Comparison of ENCODE assay signal across 26 mouse cellular contexts in the genomic region with DNA sequence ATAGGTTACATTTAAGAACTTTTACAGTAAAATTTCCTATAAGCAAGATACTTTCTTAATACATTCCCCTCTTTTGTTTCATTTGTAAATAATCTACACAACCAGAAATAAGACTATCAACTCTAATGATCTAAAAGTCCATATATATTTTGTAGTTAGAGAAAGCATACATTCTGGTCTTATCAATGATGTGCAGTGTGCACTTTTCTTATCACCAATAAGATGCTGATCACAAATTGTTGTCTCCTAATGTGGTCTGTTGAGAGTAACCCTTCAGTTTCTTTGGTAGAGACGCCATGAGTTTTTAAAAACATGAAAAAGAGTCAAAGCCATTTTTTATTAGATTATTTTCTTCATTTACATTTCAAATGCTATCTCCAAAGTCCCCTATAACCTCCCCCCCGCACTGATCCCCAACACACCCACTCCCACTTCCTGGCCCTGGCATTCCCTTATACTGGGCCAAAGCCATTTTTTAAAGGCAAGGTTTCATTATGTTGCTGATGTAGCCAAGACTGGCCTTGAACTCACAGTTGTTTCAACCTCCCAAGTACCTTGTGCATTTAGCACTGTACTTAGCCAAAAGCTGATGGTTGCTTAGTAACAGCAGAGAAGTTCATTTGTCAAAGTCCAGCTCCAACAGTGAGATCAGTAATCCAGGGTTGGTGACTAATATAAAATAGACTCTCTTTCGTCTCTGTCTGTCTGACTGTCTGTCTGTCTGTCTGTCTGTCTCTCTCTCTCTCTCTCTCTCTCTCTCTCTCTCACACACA. TPM values are rescaled to one million over a fixed set of nuclear protein-coding genes. Genes with fewer than 3 reads are reported as not detected.
DNase-seq lines count a peak whose midpoint lies in the region; ATAC-seq and TF ChIP-seq lines count a peak whose summit lies in the region.
"Had no signal": no experiment of that assay in that cellular context is flagged by ENCODE, and none has a peak within 500 bp of the region (broad histone marks: within the 10 kb centered on the region; RNA-seq: fewer than 3 reads in every experiment).

No protein-coding gene starts in this region.

- no peak for TF ChIP-seq RAD21 in MEL (IDR thresholded peaks at IDR 0.05; ENCODE audit: low read depth, low read length)

- ATAC-seq in CD4-positive, CD25-positive, alpha-beta regulatory T cell, adult 4 months, result no peak
- 0 out of 2 replicates have a peak, but pooled peaks have one; percentile 21 for ATAC-seq in intestine, embryonic 15.5 days
- no peak for ATAC-seq in liver, embryonic 16.5 days (ENCODE audit: low read depth)
- ATAC-seq: inflammation-experienced regulatory T-cells, adult 6 months had no signal

- TF ChIP-seq POLR2A in MEL (IDR thresholded peaks at IDR 0.05; ENCODE audit: control insufficient read depth in 1 of 2, insufficient read depth in 1 of 2, low read depth in 1 of 2, low read length in 2 of 2, poor library complexity in 1 of 2), result no peak

- peak; percentile 60 for DNase-seq in CD4-positive, CD25-positive, alpha-beta regulatory T cell, adult 2 months (ENCODE audit: low read depth, low spot score)
- DNase-seq in MEL (ENCODE audit: low read depth, low spot score), result peak; percentile 54
- no peak for DNase-seq in midbrain, embryonic 10.5 days (ENCODE audit: low spot score)
- DNase-seq in thymus, postnatal 0 days (ENCODE audit: low spot score), result no peak
- no peak for DNase-seq in gastrocnemius, postnatal 25 days
- DNase-seq: adrenal gland, postnatal 25 days; cerebellum, adult 8-10 months; gastrocnemius, postnatal 10 days; midbrain, embryonic 14.5 days; thymus, adult 2 months had no signal

- peaks cover 59 to 60% of the 10 kb centered on the region in 2 experiments for H3K4me1 ChIP-seq in MEL (ENCODE audit: control insufficient read depth in 1 of 2, insufficient read depth in 2 of 2, low read length in 2 of 2)
- H3K4me1 ChIP-seq in intestine, embryonic 15.5 days (replicated peaks), result peaks cover 9% of the 10 kb centered on the region
- peaks cover 57% of the 10 kb centered on the region for H3K4me1 ChIP-seq in liver, embryonic 16.5 days (ENCODE audit: control insufficient read depth, low read depth, low read length)
- H3K4me1 ChIP-seq in midbrain, embryonic 10.5 days, result peaks cover 8% of the 10 kb centered on the region

- TF ChIP-seq CTCF in MEL (IDR thresholded peaks at IDR 0.05 in 2 of 3, conservative IDR thresholded peaks at IDR 0.05 in 1 of 3; ENCODE audit: control insufficient read depth in 1 of 3, insufficient read depth in 1 of 3, low read depth in 2 of 3, low read length in 3 of 3, poor library complexity in 1 of 3, severe bottlenecking in 1 of 3), result no peak

- H3K27ac ChIP-seq in MEL (ENCODE audit: control insufficient read depth, low read depth, low read length), result peak overlapping the region; percentile 59
- no peak overlapping the region for H3K27ac ChIP-seq in intestine, embryonic 15.5 days
- peak overlapping the region; percentile 70 for H3K27ac ChIP-seq in liver, embryonic 16.5 days (ENCODE audit: low read length)
- no peak overlapping the region for H3K27ac ChIP-seq in midbrain, embryonic 10.5 days (replicated peaks)
- H3K27ac ChIP-seq: embryonic facial prominence, embryonic 12.5 days; kidney, postnatal 0 days; stomach, embryonic 15.5 days had no signal

- H3K27me3 ChIP-seq in MEL (ENCODE audit: control insufficient read depth in 1 of 2, insufficient read depth in 2 of 2, low read length in 2 of 2), result no peaks in the 10 kb centered on the region
- H3K27me3 ChIP-seq in intestine, embryonic 15.5 days (replicated peaks), result no peaks in the 10 kb centered on the region
- no peaks in the 10 kb centered on the region for H3K27me3 ChIP-seq in liver, embryonic 16.5 days (ENCODE audit: control insufficient read depth, insufficient read depth, low read depth, low read length)
- H3K27me3 ChIP-seq in midbrain, embryonic 10.5 days (ENCODE audit: low read depth, poor library complexity, severe bottlenecking), result no peaks in the 10 kb centered on the region
- H3K27me3 ChIP-seq: embryonic facial prominence, embryonic 12.5 days; stomach, embryonic 15.5 days had no signal

- no peaks in the 10 kb centered on the region for H3K9me3 ChIP-seq in MEL (replicated peaks; ENCODE audit: insufficient read depth, low read length)
- H3K9me3 ChIP-seq in intestine, embryonic 15.5 days, result no peaks in the 10 kb centered on the region
- no peaks in the 10 kb centered on the region for H3K9me3 ChIP-seq in liver, embryonic 16.5 days (replicated peaks; ENCODE audit: control insufficient read depth, low read length)
- no peaks in the 10 kb centered on the region for H3K9me3 ChIP-seq in midbrain, embryonic 10.5 days (replicated peaks)
- H3K9me3 ChIP-seq: embryonic facial prominence, embryonic 12.5 days; stomach, embryonic 15.5 days had no signal

- H3K9ac ChIP-seq in MEL (ENCODE audit: control insufficient read depth, low read depth, low read length, poor library complexity, severe bottlenecking), result no peak overlapping the region
- H3K9ac ChIP-seq in intestine, embryonic 15.5 days, result no peak overlapping the region
- H3K9ac ChIP-seq in liver, embryonic 16.5 days (ENCODE audit: low read depth, low read length), result no peak overlapping the region
- H3K9ac ChIP-seq: embryonic facial prominence, embryonic 12.5 days; stomach, embryonic 15.5 days had no signal

- H3K4me2 ChIP-seq in intestine, embryonic 15.5 days (replicated peaks), result no peak overlapping the region
- H3K4me2 ChIP-seq in liver, embryonic 16.5 days (ENCODE audit: low read depth, low read length), result no peak overlapping the region
- H3K4me2 ChIP-seq: embryonic facial prominence, embryonic 12.5 days; stomach, embryonic 15.5 days had no signal

- peaks cover 6 to 70% of the 10 kb centered on the region in 2 experiments; a peak in 3 of 4 replicates for H3K36me3 ChIP-seq in MEL (ENCODE audit: control insufficient read depth in 1 of 2, insufficient read depth in 2 of 2, low read length in 2 of 2)
- no peaks in the 10 kb centered on the region for H3K36me3 ChIP-seq in intestine, embryonic 15.5 days
- no peaks in the 10 kb centered on the region for H3K36me3 ChIP-seq in liver, embryonic 16.5 days (ENCODE audit: control insufficient read depth, insufficient read depth)
- H3K36me3 ChIP-seq in midbrain, embryonic 10.5 days, result no peaks in the 10 kb centered on the region
- H3K36me3 ChIP-seq: embryonic facial prominence, embryonic 12.5 days; stomach, embryonic 15.5 days had no signal

- H3K4me3 ChIP-seq in MEL (ENCODE audit: control insufficient read depth in 1 of 2, insufficient read depth in 1 of 2, low read depth in 2 of 2, low read length in 2 of 2), result no peak overlapping the region
- H3K4me3 ChIP-seq in intestine, embryonic 15.5 days (replicated peaks), result no peak overlapping the region
- no peak overlapping the region for H3K4me3 ChIP-seq in liver, embryonic 16.5 days (ENCODE audit: low read depth, low read length)
- H3K4me3 ChIP-seq in midbrain, embryonic 10.5 days, result no peak overlapping the region
- H3K4me3 ChIP-seq: embryonic facial prominence, embryonic 12.5 days; myocyte; stomach, embryonic 15.5 days had no signal

- H3K79me2 ChIP-seq in MEL (ENCODE audit: control insufficient read depth, insufficient read depth, low read length, poor library complexity), result no peaks in the 10 kb centered on the region; the same call in 1 of the 2 replicates

- peak; percentile 77 to 80 for TF ChIP-seq EP300 in MEL (IDR thresholded peaks at IDR 0.05; ENCODE audit: low read depth in 1 of 2, low read length in 2 of 2)

- 76% methylated on average over 3 of the region's 3 CpGs for WGBS in intestine, embryonic 15.5 days
- 29% methylated on average over 3 of the region's 3 CpGs for WGBS in liver, embryonic 16.5 days (ENCODE audit: insufficient replicate concordance)
- 84% methylated on average over 3 of the region's 3 CpGs for WGBS in midbrain, embryonic 10.5 days

RNA-seq across cellular contexts. Expression of gene Ifi47, which starts 13.5 kb away (rescaled TPM):
- 100 to 1,000 TPM; 473 to 495 TPM for polyA plus RNA-seq in CD4-positive, CD25-positive, alpha-beta regulatory T cell, adult 4 months (2017; shearing (Covaris generic))
- total RNA-seq in MEL (2012; rRNA removed), result 35.2 and 48.0 TPM in 2 replicates
- polyA plus RNA-seq in MEL (2012; ENCODE audit: insufficient read depth in 1 of 2, insufficient read length in 2 of 2, low read depth in 1 of 2, low replicate concordance in 2 of 2, missing spikeins in 1 of 2), result 10 to 100 TPM in 1 of 2 experiments, not detected in 1; 26.4 TPM
- polyA plus RNA-seq in intestine, embryonic 15.5 days (2015; fragmentation: Nextera tagmentation; extraction: Ambion mirVana), result 3.1 and 3.2 TPM in 2 replicates
- polyA plus RNA-seq in liver, embryonic 16.5 days (2015; fragmentation: Nextera tagmentation; extraction: Ambion mirVana), result 7.0 and 7.9 TPM in 2 replicates
- polyA plus RNA-seq in midbrain, embryonic 10.5 days (2016; fragmentation: Nextera tagmentation; extraction: Ambion mirVana), result 0.14 and 0.25 TPM in 2 replicates
- polyA plus RNA-seq in thymus, postnatal 0 days (2015; fragmentation: Nextera tagmentation; extraction: Ambion mirVana), result 87.1 and 88.7 TPM in 2 replicates
- 1 to 10 TPM in 1 of 2 experiments, under 1 TPM in 1; 0.56 to 1.1 TPM for total RNA-seq in gastrocnemius, postnatal 25 days (2021)

RNA-seq across cellular contexts. Expression of gene Olfr1396, which starts 24.8 kb away (rescaled TPM):
- polyA plus RNA-seq in CD4-positive, CD25-positive, alpha-beta regulatory T cell, adult 4 months (2017; shearing (Covaris generic)), result under 1 TPM; 0.35 to 0.47 TPM
- not detected in 2 replicates for total RNA-seq in MEL (2012; rRNA removed)
- under 1 TPM in 1 of 2 experiments, not detected in 1; 0.06 TPM for polyA plus RNA-seq in MEL (2012; ENCODE audit: insufficient read depth in 1 of 2, insufficient read length in 2 of 2, low read depth in 1 of 2, low replicate concordance in 2 of 2, missing spikeins in 1 of 2)
- not detected in 2 replicates for polyA plus RNA-seq in intestine, embryonic 15.5 days (2015; fragmentation: Nextera tagmentation; extraction: Ambion mirVana)
- polyA plus RNA-seq in liver, embryonic 16.5 days (2015; fragmentation: Nextera tagmentation; extraction: Ambion mirVana), result not detected in 2 replicates
- polyA plus RNA-seq in midbrain, embryonic 10.5 days (2016; fragmentation: Nextera tagmentation; extraction: Ambion mirVana), result not detected in 2 replicates
- 0.10 and 0.16 TPM in 2 replicates for polyA plus RNA-seq in thymus, postnatal 0 days (2015; fragmentation: Nextera tagmentation; extraction: Ambion mirVana)
- total RNA-seq in gastrocnemius, postnatal 25 days (2021), result not detected
- total RNA-seq: gastrocnemius, postnatal 10 days; layer of hippocampus, adult 18-20 months; left cerebral cortex, adult 8-10 months had no signal
- polyA plus RNA-seq: cortical plate, adult 2 months; embryonic facial prominence, embryonic 12.5 days; hindbrain, embryonic 11.5 days; kidney, postnatal 0 days; limb, embryonic 11.5 days; lung, embryonic 16.5 days; midbrain, embryonic 14.5 days; myocyte; stomach, embryonic 15.5 days had no signal

RNA-seq across cellular contexts. Expression of gene Tgtp2, which starts 25.9 kb away (rescaled TPM):
- polyA plus RNA-seq in CD4-positive, CD25-positive, alpha-beta regulatory T cell, adult 4 months (2017; shearing (Covaris generic)), result 100 to 1,000 TPM; 424 to 495 TPM
- 0.75 and 0.77 TPM in 2 replicates for total RNA-seq in MEL (2012; rRNA removed)
- polyA plus RNA-seq in MEL (2012; ENCODE audit: insufficient read depth in 1 of 2, insufficient read length in 2 of 2, low read depth in 1 of 2, low replicate concordance in 2 of 2, missing spikeins in 1 of 2), result under 1 TPM in 1 of 2 experiments, not detected in 1; 0.54 TPM
- polyA plus RNA-seq in intestine, embryonic 15.5 days (2015; fragmentation: Nextera tagmentation; extraction: Ambion mirVana), result 0.56 and 0.88 TPM in 2 replicates
- 0.35 and 0.57 TPM in 2 replicates for polyA plus RNA-seq in liver, embryonic 16.5 days (2015; fragmentation: Nextera tagmentation; extraction: Ambion mirVana)
- polyA plus RNA-seq in midbrain, embryonic 10.5 days (2016; fragmentation: Nextera tagmentation; extraction: Ambion mirVana), result not detected in 2 replicates
- polyA plus RNA-seq in thymus, postnatal 0 days (2015; fragmentation: Nextera tagmentation; extraction: Ambion mirVana), result 58.7 and 59.3 TPM in 2 replicates
- total RNA-seq in gastrocnemius, postnatal 25 days (2021), result under 1 TPM; 0.28 to 0.38 TPM
- total RNA-seq: gastrocnemius, postnatal 10 days; layer of hippocampus, adult 18-20 months had no signal
- polyA plus RNA-seq: hindbrain, embryonic 11.5 days; limb, embryonic 11.5 days had no signal

RNA-seq across cellular contexts. Expression of gene 9930111J21Rik2, which starts 38.9 kb away (rescaled TPM):
- 100 to 1,000 TPM; 148 to 213 TPM for polyA plus RNA-seq in CD4-positive, CD25-positive, alpha-beta regulatory T cell, adult 4 months (2017; shearing (Covaris generic))
- 0.08 and 0.16 TPM in 2 replicates for total RNA-seq in MEL (2012; rRNA removed)
- polyA plus RNA-seq in MEL (2012; ENCODE audit: insufficient read depth in 1 of 2, insufficient read length in 2 of 2, low read depth in 1 of 2, low replicate concordance in 2 of 2, missing spikeins in 1 of 2), result under 1 TPM in 1 of 2 experiments, not detected in 1; 0.04 TPM
- 0.76 and 1.1 TPM in 2 replicates for polyA plus RNA-seq in intestine, embryonic 15.5 days (2015; fragmentation: Nextera tagmentation; extraction: Ambion mirVana)
- 1.3 and 1.5 TPM in 2 replicates for polyA plus RNA-seq in liver, embryonic 16.5 days (2015; fragmentation: Nextera tagmentation; extraction: Ambion mirVana)
- 0.17 and 0.21 TPM in 2 replicates for polyA plus RNA-seq in midbrain, embryonic 10.5 days (2016; fragmentation: Nextera tagmentation; extraction: Ambion mirVana)
- 1.1 and 1.5 TPM in 2 replicates for polyA plus RNA-seq in thymus, postnatal 0 days (2015; fragmentation: Nextera tagmentation; extraction: Ambion mirVana)
- 1 to 10 TPM; 1.2 to 1.5 TPM for total RNA-seq in gastrocnemius, postnatal 25 days (2021)

RNA-seq across cellular contexts. Expression of gene Olfr1395, which starts 52.2 kb away (rescaled TPM):
- not detected for polyA plus RNA-seq in CD4-positive, CD25-positive, alpha-beta regulatory T cell, adult 4 months (2017; shearing (Covaris generic))
- total RNA-seq in MEL (2012; rRNA removed), result not detected in 2 replicates
- not detected for polyA plus RNA-seq in MEL (2012; ENCODE audit: insufficient read depth in 1 of 2, insufficient read length in 2 of 2, low read depth in 1 of 2, low replicate concordance in 2 of 2, missing spikeins in 1 of 2)
- polyA plus RNA-seq in intestine, embryonic 15.5 days (2015; fragmentation: Nextera tagmentation; extraction: Ambion mirVana), result not detected in 2 replicates
- not detected in 2 replicates for polyA plus RNA-seq in liver, embryonic 16.5 days (2015; fragmentation: Nextera tagmentation; extraction: Ambion mirVana)
- not detected in 2 replicates for polyA plus RNA-seq in midbrain, embryonic 10.5 days (2016; fragmentation: Nextera tagmentation; extraction: Ambion mirVana)
- polyA plus RNA-seq in thymus, postnatal 0 days (2015; fragmentation: Nextera tagmentation; extraction: Ambion mirVana), result not detected in 2 replicates
- not detected for total RNA-seq in gastrocnemius, postnatal 25 days (2021)
- total RNA-seq: adrenal gland, postnatal 25 days; gastrocnemius, postnatal 10 days; heart, adult 8-10 months; layer of hippocampus, adult 18-20 months; left cerebral cortex, adult 8-10 months had no signal
- polyA plus RNA-seq: cortical plate, adult 2 months; embryonic facial prominence, embryonic 12.5 days; heart, postnatal 0 days; hindbrain, embryonic 11.5 days; inflammation-experienced regulatory T-cells, adult 6 months; kidney, postnatal 0 days; limb, embryonic 11.5 days; lung, embryonic 16.5 days; midbrain, embryonic 14.5 days; myocyte; stomach, embryonic 15.5 days; thymus, adult 2 months had no signal

Comparison
In these comparisons a context has a peak if more than half of its experiments do, and no peak if none do; other contexts are left out.
1. DNase-seq: peak in CD4-positive, CD25-positive, alpha-beta regulatory T cell, adult 2 months (single experiment) and MEL (single experiment); none in midbrain, embryonic 10.5 days (single experiment), thymus, postnatal 0 days (single experiment) and gastrocnemius, postnatal 25 days (single experiment).
2. H3K27ac ChIP-seq: peak in MEL (single experiment) and liver, embryonic 16.5 days (single experiment); none in intestine, embryonic 15.5 days (single experiment) and midbrain, embryonic 10.5 days (single experiment).
3. RNA of gene Tgtp2, which starts 25.9 kb away (polyA plus RNA-seq): 424 to 495 TPM in CD4-positive, CD25-positive, alpha-beta regulatory T cell, adult 4 months and 58.7 to 59.3 TPM in thymus, postnatal 0 days; 0.56 to 0.88 TPM in intestine, embryonic 15.5 days, 0.35 to 0.57 TPM in liver, embryonic 16.5 days, 0.54 TPM in MEL and not detected in midbrain, embryonic 10.5 days; every median in the first group is over 10 times any median in the second.